Mouse (Mus musculus): ENCODE data around the gene 0610040J01Rik. TPM values are rescaled to one million over a fixed set of nuclear protein-coding genes. Genes with fewer than 3 reads are reported as not detected.

The 0610040J01Rik gene
- total RNA-seq, 2 experiments from 2014 or later: 6.8 to 8.0 TPM

- DNase-seq (ENCODE audit: low spot score in 2 of 2): peak in 1 of 2 experiments; percentile 20
- intact Hi-C loops (cut with DNase I): no loop called here
Measured at GRCm38 (mm10) chr5:63938575-63938974, 126.4 kb downstream of the 0610040J01Rik start.

GRCm38 (mm10) chr5:63941891-63942290 lies 129.7 kb downstream of the 0610040J01Rik start:
- intact Hi-C loops (cut with DNase I): no loop called here
- no peak for DNase-seq (ENCODE audit: low spot score in 2 of 2)

- DNase-seq (ENCODE audit: low spot score in 2 of 2): no peak
- intact Hi-C loops (cut with DNase I): no loop called here
Measured at GRCm38 (mm10) chr5:63943291-63943690, 131.1 kb downstream of the 0610040J01Rik start.

GRCm38 (mm10) chr5:63947526-63947925 lies 135.4 kb downstream of the 0610040J01Rik start:
- intact Hi-C loops (cut with DNase I): no loop called here
- no peak for DNase-seq (ENCODE audit: low spot score in 2 of 2)

- DNase-seq (ENCODE audit: low spot score in 2 of 2): no peak
- intact Hi-C loops (cut with DNase I): no loop called here
Measured at GRCm38 (mm10) chr5:63949195-63949594, 137.0 kb downstream of the 0610040J01Rik start.

Other genes with a start within 250 kb of the 0610040J01Rik start
- 10 to 100 TPM; 50.2 to 51.4 TPM for gene Nwd2, start 163.3 kb upstream of the 0610040J01Rik start, total RNA-seq (2021)
- 10 to 100 TPM; 11.2 to 14.7 TPM for gene Rell1, start 156.5 kb downstream of the 0610040J01Rik start, total RNA-seq (2021)

All from left cerebral cortex, postnatal 14 days (tissue).